Mouse (Mus musculus): ENCODE data around the gene Mgrn1.

DNA sequence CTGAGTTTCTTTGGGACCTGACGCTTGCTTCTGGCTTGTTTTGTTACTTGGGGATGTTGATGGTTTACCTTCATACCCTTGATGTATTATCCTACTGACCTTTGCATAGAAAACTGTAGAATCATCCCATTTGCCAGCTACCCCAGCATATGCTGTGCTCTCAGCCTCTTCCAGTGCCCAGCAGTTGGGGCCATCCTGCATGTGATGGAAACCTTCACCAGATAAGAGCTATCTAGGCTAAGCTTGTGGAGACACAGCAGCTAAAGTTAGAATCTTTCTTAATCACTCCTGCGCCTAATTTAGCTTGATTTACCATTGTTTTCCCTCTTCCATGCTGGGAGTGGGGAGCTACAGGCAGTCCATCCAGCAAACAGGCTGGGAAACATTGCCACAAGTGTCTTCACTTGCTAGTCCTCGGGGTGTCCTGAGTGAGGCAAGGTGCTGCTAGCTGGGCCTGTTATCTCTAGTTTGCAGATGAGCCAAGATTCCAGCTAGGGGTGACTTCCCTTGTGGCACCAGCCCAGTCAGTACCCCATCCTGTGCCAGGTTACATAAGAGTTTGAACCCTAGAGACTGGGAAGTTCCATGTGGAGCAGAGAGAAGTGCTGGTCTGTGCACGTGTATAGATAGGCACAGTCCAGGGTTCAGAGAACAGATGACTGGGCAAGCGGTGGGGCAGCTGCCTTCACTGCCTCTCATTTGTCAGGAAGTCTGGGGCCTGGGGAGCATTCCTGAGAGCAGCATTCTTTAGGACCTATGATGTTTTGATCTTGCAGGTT lies 10.4 kb downstream of the Mgrn1 start:
- TF ChIP-seq GATA1 (IDR thresholded peaks at IDR 0.05; ENCODE audit: borderline replicate concordance, low read length) (no peak), FLI1 (IDR thresholded peaks at IDR 0.05; ENCODE audit: low read length) (no peak)
